Mouse (Mus musculus) heart, postnatal 0 days (tissue): ENCODE results near the gene Trim69.

Experiments
- CTCF ChIP-seq: IDR thresholded peaks from 2 replicates; pipeline ENCODE4 v1.5.1; 2016; ENCODE audit warnings: antibody characterized with exemption, control low read depth, low read depth
- EP300 ChIP-seq: IDR thresholded peaks from 2 replicates; pipeline ENCODE4 v1.6.1; 2016; ENCODE audit warnings: antibody characterized with exemption, low read depth

GRCm38 (mm10) chr2:122116888-122117287 lies 43.6 kb upstream of the Trim69 start:
- TF ChIP-seq EP300 (no peak), CTCF (no peak)
